Mouse (Mus musculus) heart, postnatal 0 days (tissue): ENCODE measurements around the gene Prkg2. TPM values are rescaled to one million over a fixed set of nuclear protein-coding genes. Genes with fewer than 3 reads are reported as not detected.

ENCODE experiments used
- ATAC-seq: fragments of 200-750 bp; cut with Nextera tagmentation; 2 replicates; pipeline ENCODE4 v1.8.0; 2017; ENCODE audit warnings: low read depth, moderate number of reproducible peaks, moderate library complexity; ENCODE audit not compliant: insufficient read depth
- DNase-seq: peaks from one replicate; pipeline ENCODE4 v3.0.0-alpha.2; 2016; ENCODE audit warnings: low spot score
- H3K27ac ChIP-seq: fragments of 300-500 bp; sonication (generic); 2 replicates; pipeline ENCODE4 v1.5.1; 2014; ENCODE audit warnings: low read depth, mild to moderate bottlenecking
- H3K27me3 ChIP-seq: fragments of 300-500 bp; sonication (generic); 2 replicates; pipeline ENCODE4 v1.6.1; 2014; ENCODE audit warnings: low read length, mixed read lengths; ENCODE audit not compliant: control insufficient read depth, insufficient read depth
- H3K36me3 ChIP-seq: fragments of 300-500 bp; sonication (generic); replicated peaks from 2 replicates; pipeline ENCODE4 v1.6.1; 2014; ENCODE audit warnings: low read length, mixed read lengths; ENCODE audit not compliant: control insufficient read depth, insufficient read depth
- H3K4me1 ChIP-seq: fragments of 300-500 bp; sonication (generic); 2 replicates; pipeline ENCODE4 v1.6.1; 2014; ENCODE audit warnings: antibody characterized with exemption; ENCODE audit not compliant: control insufficient read depth, insufficient read depth
- H3K4me2 ChIP-seq: fragments of 300-500 bp; sonication (generic); 2 replicates; pipeline ENCODE4 v1.6.1; 2014; ENCODE audit warnings: low read depth, mild to moderate bottlenecking, low read length, moderate library complexity
- H3K4me3 ChIP-seq: fragments of 300-500 bp; sonication (generic); 2 replicates; pipeline ENCODE4 v1.5.1; 2014; ENCODE audit warnings: low read depth, low read length
- H3K9ac ChIP-seq: fragments of 300-500 bp; sonication (generic); replicated peaks from 2 replicates; pipeline ENCODE4 v1.6.1; 2014; ENCODE audit warnings: low read depth, low read length, mixed read lengths
- H3K9me3 ChIP-seq: fragments of 300-500 bp; sonication (generic); replicated peaks from 2 replicates; pipeline ENCODE4 v1.6.1; 2016; ENCODE audit warnings: low read length; ENCODE audit not compliant: control insufficient read depth
- CTCF ChIP-seq: IDR thresholded peaks from 2 replicates; pipeline ENCODE4 v1.5.1; 2016; ENCODE audit warnings: antibody characterized with exemption, control low read depth, low read depth
- EP300 ChIP-seq: IDR thresholded peaks from 2 replicates; pipeline ENCODE4 v1.6.1; 2016; ENCODE audit warnings: antibody characterized with exemption, low read depth
- WGBS: fragments of 180-500 bp; shearing (Covaris S2); extraction: QIAGEN DNeasy Blood & Tissue Kit; methylation state at CpG from one replicate; pipeline ENCODE4 v1.1.7; 2014; 5-methylcytosine and 5-hydroxymethylcytosine counted together
- polyA plus RNA-seq: library from polyadenylated mRNA; unstranded; fragments of >200 nt; fragmentation: Nextera tagmentation; extraction: Ambion mirVana; gene quantifications from 2 replicates; pipeline ENCODE4 v1.2.1, GENCODE M21; 2015
- total RNA-seq: library from RNA; depleted of rRNA; stranded (reverse); fragments of >200 nt; gene quantifications from 2 replicates; pipeline ENCODE4 v1.2.3, GENCODE M21; 2014; ENCODE audit warnings: low replicate concordance

Prkg2 gene
- total and polyA plus RNA-seq, 2 experiments from 2014 or later: 0.27 TPM; not detected in 1

DNA sequence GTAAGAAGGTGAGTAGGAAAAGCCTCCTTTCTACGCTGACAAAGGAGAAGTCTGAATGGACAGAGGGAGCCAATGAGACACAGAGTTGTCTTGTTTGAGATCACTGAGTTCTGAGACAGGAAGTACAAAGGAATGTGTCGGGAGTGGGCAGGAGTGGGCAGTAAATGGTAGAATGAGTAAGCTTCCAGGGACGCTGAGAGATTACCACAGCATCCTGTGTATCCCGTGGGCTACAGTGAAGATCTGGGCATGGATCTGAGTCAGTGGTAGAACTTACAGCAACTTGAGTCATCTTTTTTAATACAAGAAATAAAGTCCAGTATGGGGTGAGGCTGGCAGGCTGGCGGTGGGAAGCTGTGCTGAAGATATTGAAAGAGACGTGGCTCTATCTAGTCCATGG, 93.4 kb downstream of the Prkg2 start:
- no peak overlapping the region for H3K27ac ChIP-seq
- WGBS: 48% methylated on average over 6 of the region's 6 CpGs
- DNase-seq: no peak
- H3K36me3 ChIP-seq: no peaks in the 10 kb centered on the region
- ATAC-seq: no peak
- no peak overlapping the region for H3K9ac ChIP-seq
- no peaks in the 10 kb centered on the region for H3K9me3 ChIP-seq
- TF ChIP-seq CTCF (no peak), EP300 (no peak)
- H3K27me3 ChIP-seq: no peaks in the 10 kb centered on the region
- no peak overlapping the region for H3K4me2 ChIP-seq
- H3K4me1 ChIP-seq: no peaks in the 10 kb centered on the region
- no peak overlapping the region for H3K4me3 ChIP-seq

DNA sequence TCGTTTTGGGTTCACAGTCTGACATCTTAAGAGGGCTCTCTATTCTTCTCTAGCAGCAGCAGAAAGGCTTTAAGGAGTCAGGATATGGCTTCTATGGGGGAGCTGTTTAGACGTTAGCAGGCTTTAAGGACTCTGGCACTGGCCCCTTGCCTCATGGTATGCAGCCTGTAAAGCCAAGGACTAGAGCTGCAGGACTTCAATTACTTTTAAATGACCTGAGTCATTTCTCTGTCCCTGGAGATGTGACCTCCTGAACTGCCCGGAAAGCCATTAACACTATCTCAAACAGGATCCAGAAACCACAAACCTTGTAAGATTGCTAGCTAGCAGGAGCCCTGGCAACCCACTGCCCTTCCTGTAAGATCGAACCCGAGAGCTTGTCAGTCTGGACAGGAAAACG, 96.4 kb downstream of the Prkg2 start:
- 29% methylated on average over 6 of the region's 6 CpGs for WGBS
- no peak for DNase-seq
- no peaks in the 10 kb centered on the region for H3K9me3 ChIP-seq

DNA sequence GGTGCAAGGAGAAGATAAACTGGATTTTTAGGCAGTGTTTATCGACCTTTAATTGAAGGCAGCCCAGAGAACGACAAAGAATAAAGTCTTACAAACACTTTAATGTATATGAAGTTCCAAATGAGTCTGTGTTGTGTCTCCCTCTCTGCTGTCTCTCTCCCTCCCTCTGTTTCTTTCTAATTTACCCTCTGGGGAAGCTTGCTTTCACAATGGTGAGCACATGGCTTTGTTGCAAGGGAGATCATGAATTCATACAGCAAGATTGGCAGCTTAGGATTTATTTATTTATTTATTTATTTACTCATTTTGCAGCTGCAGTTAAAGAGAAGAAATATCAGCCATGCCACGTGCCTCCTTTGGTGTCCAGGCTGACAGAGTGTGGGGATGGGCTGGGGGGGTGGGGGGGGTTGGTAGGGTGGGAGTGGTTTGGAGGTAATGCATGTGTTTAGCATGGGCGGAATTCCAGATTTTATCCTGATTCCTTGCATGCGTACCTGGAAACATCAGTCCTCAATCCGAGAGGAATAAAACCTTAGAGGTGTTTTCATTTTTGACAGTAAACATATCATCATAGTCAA, 97.4 kb downstream of the Prkg2 start:
- WGBS: 76% methylated on average over 6 of the region's 6 CpGs
- Histone ChIP-seq H3K36me3 (no peaks in the 10 kb centered on the region), H3K4me3 (no peak overlapping the region), H3K9me3 (no peaks in the 10 kb centered on the region), H3K27ac (no peak overlapping the region), H3K4me2 (no peak overlapping the region), H3K4me1 (no peaks in the 10 kb centered on the region), H3K27me3 (no peaks in the 10 kb centered on the region), H3K9ac (no peak overlapping the region)
- ATAC-seq (no peak), DNase-seq (no peak)
- TF ChIP-seq EP300: no peak
- no peak for TF ChIP-seq CTCF

More for the DNA sequence above, 96.4 kb downstream of the Prkg2 start:
- no peak overlapping the region for H3K27ac ChIP-seq
- no peak overlapping the region for H3K4me3 ChIP-seq
- ATAC-seq: no peak
- no peak overlapping the region for H3K4me2 ChIP-seq
- no peaks in the 10 kb centered on the region for H3K4me1 ChIP-seq
- H3K36me3 ChIP-seq: no peaks in the 10 kb centered on the region
- no peak for TF ChIP-seq CTCF
- no peak overlapping the region for H3K9ac ChIP-seq
- H3K27me3 ChIP-seq: no peaks in the 10 kb centered on the region

DNA sequence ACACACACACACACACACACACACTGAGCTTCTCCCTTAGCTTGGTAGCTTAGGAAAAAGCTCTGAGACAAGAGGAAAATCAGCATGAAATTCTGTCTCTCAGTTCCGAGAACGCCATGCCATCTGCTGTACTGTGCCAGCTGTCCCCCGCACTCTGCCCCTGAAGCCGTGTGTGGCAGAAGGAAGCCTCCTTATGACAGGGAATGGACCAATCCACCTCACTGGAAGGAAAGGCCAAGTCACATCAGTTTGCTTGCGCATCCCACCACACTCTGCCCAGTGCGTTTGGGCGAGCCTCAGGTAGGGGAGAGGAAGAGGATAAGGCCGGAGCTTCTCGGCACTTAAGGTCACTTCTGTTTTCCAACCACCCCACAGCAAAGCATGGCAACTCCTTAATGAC, 98.0 kb downstream of the Prkg2 start:
- H3K36me3 ChIP-seq: no peaks in the 10 kb centered on the region
- ATAC-seq (no peak), DNase-seq (no peak)
- no peak overlapping the region for H3K9ac ChIP-seq
- TF ChIP-seq EP300: no peak
- no peak overlapping the region for H3K27ac ChIP-seq
- no peaks in the 10 kb centered on the region for H3K9me3 ChIP-seq
- H3K4me3 ChIP-seq: no peak overlapping the region
- H3K4me2 ChIP-seq: no peak overlapping the region
- no peaks in the 10 kb centered on the region for H3K4me1 ChIP-seq
- no peaks in the 10 kb centered on the region for H3K27me3 ChIP-seq
- WGBS: 90% methylated on average over 9 of the region's 9 CpGs

DNA sequence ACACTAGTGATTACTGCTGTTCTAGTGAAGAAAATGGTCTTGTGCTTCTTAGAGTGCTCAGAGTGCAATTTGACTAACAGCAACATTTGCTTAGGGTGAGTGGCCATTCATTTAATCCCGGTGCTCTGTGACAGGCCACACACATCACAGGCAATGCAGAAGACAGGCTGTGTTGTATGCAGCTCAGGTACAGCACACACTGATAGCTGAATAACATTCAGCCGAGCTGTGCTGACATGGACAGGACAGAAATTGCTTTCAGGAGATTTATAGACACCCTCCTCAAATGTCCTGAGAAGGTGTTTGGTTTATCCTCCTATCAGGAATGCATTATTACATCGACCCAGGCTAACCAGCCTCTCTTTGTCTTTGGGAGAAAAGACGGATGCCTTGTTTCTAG, 99.3 kb downstream of the Prkg2 start:
- no peak overlapping the region for H3K27ac ChIP-seq
- DNase-seq (no peak), ATAC-seq (no peak)
- H3K4me3 ChIP-seq: no peak overlapping the region
- H3K4me2 ChIP-seq: no peak overlapping the region
- no peaks in the 10 kb centered on the region for H3K36me3 ChIP-seq
- no peak for TF ChIP-seq CTCF
- no peak for TF ChIP-seq EP300
- 58% methylated on average over 4 of the region's 4 CpGs for WGBS
- H3K27me3 ChIP-seq: no peaks in the 10 kb centered on the region
- no peaks in the 10 kb centered on the region for H3K9me3 ChIP-seq
- H3K4me1 ChIP-seq: no peaks in the 10 kb centered on the region
- H3K9ac ChIP-seq: no peak overlapping the region

DNA sequence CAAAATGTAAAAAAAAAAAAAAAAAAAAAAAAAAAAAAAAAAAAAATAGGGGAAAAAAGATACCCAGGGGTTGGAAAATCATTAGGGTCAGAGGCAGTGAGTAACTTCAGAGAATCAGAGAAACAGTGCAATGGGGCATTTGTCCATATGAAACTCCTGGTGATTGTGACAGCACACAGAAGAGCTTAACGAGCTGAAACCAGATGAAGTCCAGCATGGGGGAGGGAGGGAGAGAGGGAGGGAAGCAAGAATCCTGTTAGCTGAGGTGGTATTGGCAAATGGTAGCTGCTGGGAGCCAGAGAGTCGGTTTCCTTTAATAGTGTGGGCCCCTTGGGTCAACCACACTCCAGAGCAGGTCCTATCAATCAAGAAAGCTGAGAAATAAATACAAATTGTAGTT, 100.5 kb downstream of the Prkg2 start:
- ATAC-seq (no peak), DNase-seq (no peak)
- Histone ChIP-seq H3K27ac (no peak overlapping the region), H3K9ac (no peak overlapping the region), H3K4me2 (no peak overlapping the region), H3K4me1 (no peaks in the 10 kb centered on the region), H3K27me3 (no peaks in the 10 kb centered on the region), H3K4me3 (no peak overlapping the region), H3K9me3 (no peaks in the 10 kb centered on the region), H3K36me3 (no peaks in the 10 kb centered on the region)
- WGBS: 33% methylated on average over 2 of the region's 2 CpGs
- TF ChIP-seq CTCF: no peak
- TF ChIP-seq EP300: no peak
